Mouse (Mus musculus) stomach, embryonic 14.5 days (tissue): ENCODE data around the gene Dhcr7. TPM values are rescaled to one million over a fixed set of nuclear protein-coding genes. Genes with fewer than 3 reads are reported as not detected.
A peak's percentile ranks its signal among the peaks of the same experiment; 100 is the strongest.

Experiments
- ATAC-seq: fragments of 200-750 bp; cut with Nextera tagmentation; 2 replicates; pipeline ENCODE4 v1.8.0; 2017; ENCODE audit warnings: low read depth, moderate TSS enrichment; ENCODE audit not compliant: insufficient number of reproducible peaks, insufficient read depth, low FRiP score
- H3K27ac ChIP-seq: fragments of 300-500 bp; sonication (generic); 2 replicates; pipeline ENCODE4 v1.5.1; 2014; ENCODE audit warnings: mild to moderate bottlenecking, low read length, moderate library complexity, mixed read lengths
- H3K27me3 ChIP-seq: fragments of 300-500 bp; sonication (generic); 2 replicates; pipeline ENCODE4 v1.6.1; 2014; ENCODE audit warnings: low read length, control low read depth, mixed read lengths; ENCODE audit not compliant: control insufficient read depth, insufficient read depth
- H3K36me3 ChIP-seq: fragments of 300-500 bp; sonication (generic); 2 replicates; pipeline ENCODE4 v1.6.1; 2014; ENCODE audit warnings: mild to moderate bottlenecking, control low read depth, low read length, moderate library complexity, mixed read lengths; ENCODE audit not compliant: control insufficient read depth, insufficient read depth
- H3K4me1 ChIP-seq: fragments of 300-500 bp; sonication (generic); 2 replicates; pipeline ENCODE4 v1.6.1; 2014; ENCODE audit warnings: low read length, control low read depth, mixed read lengths; ENCODE audit not compliant: control insufficient read depth, insufficient read depth
- H3K4me2 ChIP-seq: fragments of 300-500 bp; sonication (generic); replicated peaks from 2 replicates; pipeline ENCODE4 v1.6.1; 2014; ENCODE audit warnings: low read depth, low read length, control low read depth
- H3K4me3 ChIP-seq: fragments of 300-500 bp; sonication (generic); 2 replicates; pipeline ENCODE4 v1.5.1; 2014; ENCODE audit warnings: low read depth, low read length, control low read depth
- H3K9ac ChIP-seq: fragments of 300-500 bp; sonication (generic); replicated peaks from 2 replicates; pipeline ENCODE4 v1.6.1; 2014; ENCODE audit warnings: low read depth, mild to moderate bottlenecking, control low read depth, low read length, moderate library complexity, mixed read lengths
- H3K9me3 ChIP-seq: fragments of 300-500 bp; sonication (generic); 2 replicates; pipeline ENCODE4 v1.6.1; 2016; ENCODE audit warnings: low read depth, low read length, control low read depth; ENCODE audit not compliant: control insufficient read depth
- WGBS: fragments of 180-500 bp; shearing (Covaris S2); extraction: QIAGEN DNeasy Blood & Tissue Kit; methylation state at CpG from one replicate; pipeline ENCODE4 v1.1.7; 2014; 5-methylcytosine and 5-hydroxymethylcytosine counted together
- polyA plus RNA-seq: library from polyadenylated mRNA; unstranded; fragments of >200 nt; fragmentation: Nextera tagmentation; extraction: Ambion mirVana; gene quantifications from 2 replicates; pipeline ENCODE4 v1.2.1, GENCODE M21; 2014

The Dhcr7 gene
- polyA plus RNA-seq, 1 experiment from 2014 or later = 43.8 TPM

DNA sequence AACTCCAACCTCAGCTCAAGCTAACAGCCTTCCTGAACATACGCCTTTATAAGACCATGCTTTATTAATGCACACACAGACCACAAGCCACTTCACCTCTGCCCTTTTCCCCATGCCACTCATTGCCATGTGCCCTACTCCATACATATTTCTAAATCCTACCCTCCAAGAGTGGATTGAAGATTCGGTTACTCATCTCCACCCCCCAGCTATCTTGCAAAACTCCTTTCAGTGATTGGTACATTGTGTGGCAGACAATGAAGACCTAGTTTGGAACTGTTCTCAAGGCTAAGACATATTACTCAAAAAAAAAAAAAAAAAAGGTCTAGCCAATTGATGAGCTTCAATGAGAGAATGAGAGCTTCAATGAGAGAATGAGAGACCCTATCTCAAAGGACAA lies 4.0 kb downstream of the Dhcr7 start:
- no peak for ATAC-seq
- Histone ChIP-seq H3K36me3 (no peaks in the 10 kb centered on the region), H3K4me2 (no peak overlapping the region), H3K27ac (no peak overlapping the region), H3K9me3 (no peaks in the 10 kb centered on the region), H3K4me3 (no peak overlapping the region), H3K27me3 (no peaks in the 10 kb centered on the region), H3K4me1 (peaks cover 14% of the 10 kb centered on the region), H3K9ac (no peak overlapping the region)
- WGBS = 89% methylated on average over 2 of the region's 2 CpGs

DNA sequence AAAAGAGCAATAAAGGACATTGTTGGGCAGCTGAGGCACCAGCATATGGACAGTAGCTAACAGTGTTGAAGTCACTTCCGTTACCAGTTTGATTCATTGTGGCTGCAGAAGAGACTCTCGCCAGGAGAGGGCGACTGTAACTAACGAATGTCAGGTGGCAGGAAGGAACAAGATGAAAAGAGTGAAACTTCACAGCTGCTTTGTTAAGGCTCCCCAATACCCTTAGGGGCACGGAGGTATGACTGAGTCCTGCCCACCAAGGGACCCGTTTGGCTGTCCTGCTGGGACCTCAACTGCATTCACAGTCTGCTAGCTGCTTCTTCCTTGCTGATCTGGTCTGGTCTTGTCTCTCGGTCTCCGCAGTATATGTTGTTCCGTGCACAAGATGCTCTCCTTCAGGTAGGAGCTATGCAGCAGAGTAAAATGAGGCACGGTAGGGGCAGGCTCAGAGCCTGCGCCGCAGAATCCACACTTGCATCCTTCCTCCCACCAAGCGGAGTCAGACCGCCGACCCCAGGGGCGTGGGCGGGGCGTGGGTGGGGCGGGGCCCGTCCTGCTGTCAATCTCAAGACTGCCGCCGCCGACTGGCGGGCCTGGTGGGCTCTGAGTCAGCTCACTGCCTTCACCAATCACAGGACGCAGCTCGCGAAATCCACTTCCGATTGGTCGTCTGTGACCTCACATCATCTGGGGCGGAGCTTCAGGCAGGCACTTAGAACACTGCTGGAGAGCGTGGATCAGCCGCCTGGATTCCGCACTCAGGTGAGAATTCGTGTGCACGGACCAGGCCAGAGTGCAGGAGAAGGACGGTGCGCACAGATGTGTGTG lies 6.8 kb downstream of the Dhcr7 start:
- WGBS = 0% methylated on average over 37 of the region's 37 CpGs

GRCm38 (mm10) chr7:143830399-143830798 lies 7.5 kb downstream of the Dhcr7 start:
- Histone ChIP-seq H3K4me1 (peaks cover 9% of the 10 kb centered on the region; the same call in 1 of the 2 replicates), H3K4me2 (peak overlapping the region; percentile 69), H3K27ac (peak overlapping the region; percentile 53; the same call in 1 of the 2 replicates), H3K9ac (peak overlapping the region; percentile 28), H3K36me3 (no peaks in the 10 kb centered on the region), H3K9me3 (no peaks in the 10 kb centered on the region), H3K27me3 (no peaks in the 10 kb centered on the region), H3K4me3 (peak overlapping the region; percentile 48)
- peak; percentile 3; the same call in 1 of the 2 replicates for ATAC-seq
- 6% methylated on average over 6 of the region's 6 CpGs for WGBS

More for the DNA sequence above, 6.8 kb downstream of the Dhcr7 start:
- peaks cover 9% of the 10 kb centered on the region; the same call in 1 of the 2 replicates for H3K4me1 ChIP-seq
- H3K27me3 ChIP-seq = no peaks in the 10 kb centered on the region
- peak overlapping the region; percentile 48; the same call in 1 of the 2 replicates for H3K9ac ChIP-seq
- H3K27ac ChIP-seq = peak overlapping the region; percentile 90
- peak; percentile 99 for ATAC-seq
- H3K4me3 ChIP-seq = peak overlapping the region; percentile 48
- peak overlapping the region; percentile 69 for H3K4me2 ChIP-seq
- H3K36me3 ChIP-seq = no peaks in the 10 kb centered on the region
- no peaks in the 10 kb centered on the region for H3K9me3 ChIP-seq

DNA sequence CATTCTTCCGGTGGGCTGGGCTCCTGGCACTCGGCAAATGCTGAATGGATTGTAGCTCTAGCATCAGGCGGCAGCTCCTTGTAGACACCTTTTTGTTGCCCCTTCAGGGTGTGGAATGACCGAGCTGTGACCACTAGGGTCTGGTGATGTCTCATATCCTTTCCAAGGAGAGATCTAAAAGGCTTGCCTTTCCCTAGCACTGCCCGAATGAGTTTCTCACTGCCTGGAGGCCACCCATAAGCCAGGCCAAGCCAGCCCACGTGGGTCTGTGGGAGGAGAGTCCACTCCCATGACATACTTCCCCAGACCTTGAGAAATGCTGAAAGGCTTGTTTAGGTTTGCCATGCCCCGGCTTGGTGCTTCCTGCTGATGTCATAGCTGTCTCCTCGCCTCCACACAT lies 9.3 kb downstream of the Dhcr7 start:
- Histone ChIP-seq H3K9me3 (no peaks in the 10 kb centered on the region), H3K27me3 (no peaks in the 10 kb centered on the region), H3K4me3 (no peak overlapping the region), H3K27ac (no peak overlapping the region), H3K4me1 (peaks cover 9% of the 10 kb centered on the region; the same call in 1 of the 2 replicates), H3K36me3 (peaks cover 4% of the 10 kb centered on the region; the same call in 1 of the 2 replicates), H3K4me2 (no peak overlapping the region), H3K9ac (no peak overlapping the region)
- 77% methylated on average over 8 of the region's 8 CpGs for WGBS
- ATAC-seq = no peak

DNA sequence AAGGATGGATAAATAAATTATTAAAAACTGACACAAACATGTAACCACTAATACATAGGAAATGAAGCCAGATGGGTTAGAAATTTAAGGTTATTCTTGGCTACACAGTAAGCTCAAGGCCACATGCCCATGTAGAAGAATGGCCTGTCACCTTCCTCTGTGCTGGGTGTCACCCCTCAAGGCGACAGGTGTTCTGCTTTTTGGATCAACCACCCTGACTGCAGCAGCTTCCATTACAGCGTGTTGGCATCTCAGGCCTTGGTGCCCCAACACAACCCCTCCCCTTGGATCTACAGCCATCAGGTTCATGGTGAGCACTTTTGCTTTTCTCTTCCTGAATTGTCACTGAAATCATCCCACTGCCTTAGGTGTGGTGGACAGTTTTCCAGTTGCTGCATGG lies 9.7 kb downstream of the Dhcr7 start:
- no peak overlapping the region for H3K27ac ChIP-seq
- H3K9me3 ChIP-seq = no peaks in the 10 kb centered on the region
- no peak overlapping the region for H3K4me3 ChIP-seq
- H3K4me2 ChIP-seq = no peak overlapping the region
- no peak for ATAC-seq
- H3K27me3 ChIP-seq = no peaks in the 10 kb centered on the region
- H3K36me3 ChIP-seq = peaks cover 8% of the 10 kb centered on the region; the same call in 1 of the 2 replicates
- peaks cover 9% of the 10 kb centered on the region; the same call in 1 of the 2 replicates for H3K4me1 ChIP-seq
- WGBS = 85% methylated on average over 2 of the region's 2 CpGs
- no peak overlapping the region for H3K9ac ChIP-seq

DNA sequence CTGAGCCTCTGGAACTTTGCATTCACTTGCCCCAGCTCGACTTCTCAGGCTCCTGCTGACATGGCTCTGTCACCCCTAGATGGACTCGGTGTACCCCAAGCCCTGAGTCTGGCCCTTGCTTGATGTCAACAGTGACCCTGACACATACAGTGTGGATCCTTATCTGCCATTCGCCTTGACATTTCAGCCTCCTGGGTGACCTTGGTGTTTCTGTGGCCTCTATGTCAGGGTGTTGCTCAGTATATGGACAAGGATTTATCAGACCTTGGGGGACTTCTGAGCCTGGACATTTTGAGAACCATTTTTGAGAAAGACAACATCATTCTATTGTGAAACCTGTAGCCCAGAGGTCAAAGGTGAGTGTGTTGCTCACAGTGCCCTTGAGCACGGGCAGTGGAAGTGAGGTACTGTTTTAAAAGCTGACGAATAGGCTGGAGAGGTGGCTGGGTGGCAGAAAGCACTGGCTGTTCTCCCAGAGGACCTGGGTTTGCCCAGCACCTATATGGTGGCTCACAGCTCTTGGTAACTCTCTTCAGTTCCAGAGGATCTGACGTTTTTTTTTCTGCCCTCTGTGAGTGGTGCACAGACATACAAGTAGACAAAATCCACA lies 10.7 kb downstream of the Dhcr7 start:
- Histone ChIP-seq H3K4me3 (no peak overlapping the region), H3K9ac (no peak overlapping the region), H3K9me3 (no peaks in the 10 kb centered on the region), H3K36me3 (peaks cover 19% of the 10 kb centered on the region), H3K27ac (no peak overlapping the region), H3K4me1 (peaks cover 9% of the 10 kb centered on the region; the same call in 1 of the 2 replicates), H3K4me2 (no peak overlapping the region), H3K27me3 (no peaks in the 10 kb centered on the region)
- ATAC-seq = no peak
- WGBS = 80% methylated on average over 6 of the region's 6 CpGs

DNA sequence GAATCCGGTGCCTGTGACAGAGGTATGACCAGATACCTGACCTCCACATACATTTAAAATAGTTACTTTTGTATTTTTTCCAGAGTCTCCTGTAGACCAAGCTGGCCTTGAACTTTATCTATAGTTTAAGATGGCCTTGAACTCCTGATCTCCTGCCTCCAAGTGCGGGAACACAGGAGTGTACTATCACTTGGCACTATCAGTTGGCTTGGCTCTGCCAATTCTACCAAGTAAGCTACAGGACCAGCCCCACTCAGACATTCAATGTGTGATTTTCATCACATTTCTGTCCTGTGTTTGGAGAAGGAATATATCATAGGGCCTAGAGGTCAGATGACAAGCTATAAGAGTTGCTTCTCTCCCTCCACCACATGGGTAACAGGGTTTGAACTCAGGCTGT lies 11.4 kb downstream of the Dhcr7 start:
- H3K9me3 ChIP-seq = no peaks in the 10 kb centered on the region
- H3K4me3 ChIP-seq = no peak overlapping the region
- no peak for ATAC-seq
- peaks cover 9% of the 10 kb centered on the region; the same call in 1 of the 2 replicates for H3K4me1 ChIP-seq
- no peak overlapping the region for H3K4me2 ChIP-seq
- H3K27me3 ChIP-seq = no peaks in the 10 kb centered on the region
- H3K36me3 ChIP-seq = peaks cover 20% of the 10 kb centered on the region
- H3K27ac ChIP-seq = no peak overlapping the region
- H3K9ac ChIP-seq = no peak overlapping the region
- 85% methylated on average over 2 of the region's 2 CpGs for WGBS

- ATAC-seq = no peak; the same call in 1 of the 2 replicates
- 58% methylated on average over 3 of the region's 3 CpGs for WGBS
- no peaks in the 10 kb centered on the region for H3K9me3 ChIP-seq
- no peaks in the 10 kb centered on the region for H3K27me3 ChIP-seq
- no peak overlapping the region for H3K27ac ChIP-seq
- no peak overlapping the region for H3K9ac ChIP-seq
- H3K36me3 ChIP-seq = peaks cover 20% of the 10 kb centered on the region
- H3K4me3 ChIP-seq = no peak overlapping the region
- peaks cover 9% of the 10 kb centered on the region; the same call in 1 of the 2 replicates for H3K4me1 ChIP-seq
- no peak overlapping the region for H3K4me2 ChIP-seq
Measured at GRCm38 (mm10) chr7:143834972-143835371, 12.0 kb downstream of the Dhcr7 start.
